Mouse (Mus musculus): ENCODE results near the gene Chmp4b.

DNA sequence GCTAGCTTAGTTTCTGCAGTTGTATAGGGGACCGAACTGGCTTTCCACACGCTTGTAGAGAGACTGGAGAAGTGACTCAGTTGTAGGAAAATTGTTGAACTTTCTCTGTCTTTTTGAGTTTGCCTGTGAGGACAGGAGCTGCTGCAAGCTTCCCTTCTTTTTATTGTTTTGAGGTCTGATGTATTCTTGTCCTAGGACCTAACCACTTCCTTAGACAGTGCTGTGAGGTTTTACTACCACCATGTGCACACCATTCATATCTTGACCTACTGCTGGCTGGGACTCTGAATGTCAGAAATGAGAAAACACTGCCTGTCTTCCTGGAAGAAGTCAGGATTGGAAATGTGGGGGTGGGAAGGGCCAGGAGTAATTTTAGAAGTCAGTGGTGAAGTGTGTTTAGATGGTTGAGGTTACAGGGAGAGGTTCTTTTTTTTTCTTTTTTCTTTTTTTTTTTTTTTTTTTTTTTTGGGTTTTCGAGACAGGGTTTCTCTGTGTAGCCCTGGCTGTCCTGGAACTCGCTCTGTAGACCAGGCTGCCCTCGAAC, 8.1 kb downstream of the Chmp4b start:
- TF ChIP-seq CTCF (IDR thresholded peaks at IDR 0.05 in 2 of 3, conservative IDR thresholded peaks at IDR 0.05 in 1 of 3; ENCODE audit: control insufficient read depth in 1 of 3, insufficient read depth in 1 of 3, low read depth in 2 of 3, low read length in 3 of 3, poor library complexity in 1 of 3, severe bottlenecking in 1 of 3) (no peak), UBTF (IDR thresholded peaks at IDR 0.05; ENCODE audit: borderline replicate concordance, insufficient read depth, low read depth, low read length) (no peak), ELF1 (IDR thresholded peaks at IDR 0.05; ENCODE audit: low read depth, low read length) (no peak), POLR2A (IDR thresholded peaks at IDR 0.05; ENCODE audit: control insufficient read depth in 1 of 2, insufficient read depth in 1 of 2, low read depth in 1 of 2, low read length in 2 of 2, poor library complexity in 1 of 2) (no peak)
